Mouse (Mus musculus): ENCODE measurements around the gene Pi16. TPM values are rescaled to one million over a fixed set of nuclear protein-coding genes. Genes with fewer than 3 reads are reported as not detected.

The Pi16 gene
- total and polyA plus RNA-seq, 3 experiments = 21.5 to 35.5 (median 23.1) TPM

- DNase-seq = no peak
Observed at GRCm38 (mm10) chr17:29356882-29357281, 39.4 kb downstream of the Pi16 start.

DNA sequence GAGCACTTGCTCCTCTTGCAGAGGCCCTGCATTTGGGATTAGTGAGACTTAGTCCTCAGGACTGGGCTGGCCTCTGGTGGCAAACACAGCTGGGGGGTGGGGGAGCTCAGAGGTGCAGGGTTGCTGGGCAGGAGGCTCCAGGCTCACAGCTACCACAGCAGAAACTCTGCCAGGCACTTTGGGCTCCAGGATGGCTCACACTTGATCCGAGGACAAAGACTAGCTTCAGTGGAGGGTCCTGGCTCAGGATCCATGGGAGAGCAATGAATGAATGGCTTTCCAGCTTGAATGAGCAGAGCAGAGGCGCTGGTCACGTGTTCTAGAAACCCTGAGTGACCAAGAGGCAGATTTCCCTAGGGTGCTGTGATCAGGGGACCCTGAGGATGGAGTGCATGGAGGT is 41.4 kb downstream of the Pi16 start:
- DNase-seq = no peak

DNA sequence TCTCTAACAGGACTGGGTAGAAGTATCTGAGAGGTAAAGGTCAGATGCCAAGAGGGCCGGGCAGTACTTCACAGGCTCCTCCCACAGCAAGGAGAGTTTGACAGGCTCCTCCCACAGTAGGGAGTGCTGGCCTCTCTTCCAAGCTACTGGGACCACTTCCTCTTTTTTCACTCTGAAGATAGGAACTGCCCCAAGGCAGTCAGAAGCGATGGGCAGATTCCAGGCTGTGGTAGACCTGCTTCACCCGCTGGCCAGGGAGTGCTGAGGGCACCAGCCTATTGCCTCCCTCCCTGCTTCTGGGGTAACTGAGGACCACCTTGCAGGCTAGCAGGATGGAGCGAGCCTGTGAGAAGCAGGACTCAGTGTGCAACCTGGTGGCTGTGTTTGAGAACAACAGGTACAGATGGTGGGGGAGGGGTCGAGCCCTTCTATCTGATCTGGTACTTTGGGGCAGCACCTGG is 43.3 kb downstream of the Pi16 start, which contains the start of gene Fgd2:
Fgd2 (plus strand) TSS at position 154 of the 461 bp plus-strand sequence.
- DNase-seq = no peak

DNA sequence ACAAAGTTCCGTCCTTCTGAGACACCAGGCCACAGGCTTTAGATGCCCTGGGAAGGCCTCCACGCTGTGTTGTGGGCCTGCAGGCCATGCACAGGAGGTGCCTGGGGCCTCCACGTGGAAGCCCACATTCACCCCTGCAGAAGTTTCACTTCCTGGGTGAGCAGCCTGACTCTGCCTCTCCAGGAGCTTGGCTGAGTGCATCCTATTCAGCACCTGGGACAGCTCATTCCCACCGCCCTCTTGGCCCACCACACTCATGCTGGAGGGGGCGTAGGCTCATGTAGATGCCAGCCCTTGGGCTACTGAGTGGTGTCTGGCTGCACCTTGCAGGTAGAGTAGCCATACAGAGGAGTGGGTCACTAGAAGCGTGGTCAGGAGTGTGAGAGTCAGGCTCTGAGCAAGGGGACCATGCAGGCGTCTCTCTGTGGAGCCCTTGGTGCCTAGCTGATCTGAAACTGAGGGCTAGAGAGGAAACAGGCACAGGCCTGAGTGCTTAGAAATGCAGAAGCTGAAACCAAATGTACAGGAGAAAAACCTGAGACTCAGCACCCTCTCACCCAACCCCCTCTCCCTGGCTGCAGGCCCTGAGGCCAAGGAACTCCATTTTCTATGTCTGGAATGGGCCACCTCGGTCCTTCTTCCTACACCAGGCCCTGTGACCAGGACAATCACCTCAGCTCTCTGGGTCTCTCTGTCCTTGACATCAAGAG is 44.7 kb downstream of the Pi16 start:
- no peak for DNase-seq

GRCm38 (mm10) chr17:29363109-29363508 is 45.6 kb downstream of the Pi16 start:
- no peak for DNase-seq

DNA sequence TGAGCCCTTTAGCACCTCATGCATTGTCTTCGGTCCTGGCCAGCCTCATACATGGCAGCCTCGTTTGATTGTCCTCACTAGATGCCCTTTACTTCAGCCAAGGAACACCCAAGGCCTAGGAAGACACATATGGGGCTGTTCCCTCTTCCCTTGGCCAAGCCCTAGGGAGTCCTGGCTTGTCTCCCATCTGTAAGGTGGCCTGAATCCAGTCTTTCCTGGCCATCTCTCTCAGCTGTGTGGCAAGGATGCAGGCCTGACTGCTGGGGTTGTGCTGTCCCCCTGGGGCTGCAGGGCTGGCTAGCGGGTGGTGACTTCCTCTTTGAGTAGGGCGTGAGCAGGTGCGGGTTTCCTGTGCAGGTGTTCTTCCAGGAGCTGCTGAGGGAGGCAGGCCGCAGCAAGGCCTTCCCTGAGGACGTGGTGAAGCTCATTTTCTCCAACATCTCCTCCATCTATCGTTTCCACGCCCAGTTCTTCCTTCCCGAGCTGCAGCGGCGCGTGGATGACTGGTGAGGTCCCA is 47.7 kb downstream of the Pi16 start:
- no peak for DNase-seq

GRCm38 (mm10) chr17:29368726-29369125 is 51.2 kb downstream of the Pi16 start:
- DNase-seq = no peak

- peak; percentile 91 for DNase-seq
Observed at GRCm38 (mm10) chr17:29370984-29371723, 53.7 kb downstream of the Pi16 start.

- no peak for DNase-seq
Observed at GRCm38 (mm10) chr17:29375871-29376270, 58.4 kb downstream of the Pi16 start.

DNA sequence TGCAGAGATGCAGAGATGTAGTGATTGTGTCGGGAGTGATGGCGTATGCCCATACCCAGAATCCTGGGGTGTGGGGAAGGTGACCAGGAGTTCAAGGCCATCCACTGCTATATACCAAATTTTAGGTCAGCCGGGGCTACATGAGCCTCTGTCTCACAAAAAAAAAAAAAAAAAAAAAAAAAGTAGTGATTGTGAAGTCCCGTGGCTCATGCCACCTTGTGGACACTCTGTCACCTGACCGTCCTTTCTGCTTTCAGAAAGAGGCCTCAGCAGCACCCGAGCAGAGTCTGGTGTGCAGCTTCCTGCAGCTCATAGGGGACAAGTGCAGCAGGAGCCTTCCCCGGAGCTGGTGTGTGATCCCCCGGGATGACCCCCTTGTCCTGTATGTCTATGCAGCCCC is 60.6 kb downstream of the Pi16 start:
- DNase-seq = no peak

Other genes starting within 250 kb of the Pi16 start
- 100 to 1,000 TPM in 1 of 2 experiments, 10 to 100 TPM in 1; 36.4 to 108 TPM for gene Cdkn1a, start 226.7 kb upstream of the Pi16 start, total RNA-seq (2021)
- gene Cdkn1a, start 226.7 kb upstream of the Pi16 start, polyA plus RNA-seq (2012; rRNA removed) = 32.2 and 33.7 TPM in 2 replicates
- gene Rab44, start 203.5 kb upstream of the Pi16 start, total RNA-seq (2021) = under 1 TPM; 0.14 to 0.62 TPM
- 0.30 and 0.31 TPM in 2 replicates for gene Rab44, start 203.5 kb upstream of the Pi16 start, polyA plus RNA-seq (2012; rRNA removed)
- gene Cpne5, start 79.5 kb upstream of the Pi16 start, total RNA-seq (2021) = under 1 TPM; 0.38 to 0.75 TPM
- 1.4 and 1.7 TPM in 2 replicates for gene Cpne5, start 79.5 kb upstream of the Pi16 start, polyA plus RNA-seq (2012; rRNA removed)
- 10 to 100 TPM; 19.7 to 28.0 TPM for gene Ppil1, start 53.5 kb upstream of the Pi16 start, total RNA-seq (2021)
- gene Ppil1, start 53.5 kb upstream of the Pi16 start, polyA plus RNA-seq (2012; rRNA removed) = 24.6 and 26.2 TPM in 2 replicates
- 100 to 1,000 TPM; 146 to 151 TPM for gene BC004004, start 48.9 kb upstream of the Pi16 start, total RNA-seq (2021)
- gene BC004004, start 48.9 kb upstream of the Pi16 start, polyA plus RNA-seq (2012; rRNA removed) = 49.7 and 54.1 TPM in 2 replicates
- 100 to 1,000 TPM; 220 to 280 TPM for gene Mtch1, start 30.3 kb downstream of the Pi16 start, total RNA-seq (2021)
- 331 and 392 TPM in 2 replicates for gene Mtch1, start 30.3 kb downstream of the Pi16 start, polyA plus RNA-seq (2012; rRNA removed)
- 1 to 10 TPM; 2.6 to 3.4 TPM for gene Fgd2, start 43.2 kb downstream of the Pi16 start, total RNA-seq (2021)
- 10.0 and 17.2 TPM in 2 replicates for gene Fgd2, start 43.2 kb downstream of the Pi16 start, polyA plus RNA-seq (2012; rRNA removed)
- gene Pim1, start 173.1 kb downstream of the Pi16 start, total RNA-seq (2021) = 100 to 1,000 TPM; 120 to 124 TPM
- gene Pim1, start 173.1 kb downstream of the Pi16 start, polyA plus RNA-seq (2012; rRNA removed) = 150 and 153 TPM in 2 replicates
- not detected for gene Gm17657, start 232.0 kb downstream of the Pi16 start, total RNA-seq (2021)
- not detected in 2 replicates for gene Gm17657, start 232.0 kb downstream of the Pi16 start, polyA plus RNA-seq (2012; rRNA removed)
- gene Tbc1d22b, start 232.1 kb downstream of the Pi16 start, total RNA-seq (2021) = 10 to 100 TPM; 24.2 to 30.5 TPM
- 25.7 and 30.6 TPM in 2 replicates for gene Tbc1d22b, start 232.1 kb downstream of the Pi16 start, polyA plus RNA-seq (2012; rRNA removed)
- not detected for gene Tmem217, start 234.7 kb downstream of the Pi16 start, total RNA-seq (2021)
- 0.88 and 1.6 TPM in 2 replicates for gene Tmem217, start 234.7 kb downstream of the Pi16 start, polyA plus RNA-seq (2012; rRNA removed)

All from adrenal gland, adult 2 months (tissue).